Mouse (Mus musculus): ENCODE results near the gene Galnt16.

The Galnt16 gene

DNA sequence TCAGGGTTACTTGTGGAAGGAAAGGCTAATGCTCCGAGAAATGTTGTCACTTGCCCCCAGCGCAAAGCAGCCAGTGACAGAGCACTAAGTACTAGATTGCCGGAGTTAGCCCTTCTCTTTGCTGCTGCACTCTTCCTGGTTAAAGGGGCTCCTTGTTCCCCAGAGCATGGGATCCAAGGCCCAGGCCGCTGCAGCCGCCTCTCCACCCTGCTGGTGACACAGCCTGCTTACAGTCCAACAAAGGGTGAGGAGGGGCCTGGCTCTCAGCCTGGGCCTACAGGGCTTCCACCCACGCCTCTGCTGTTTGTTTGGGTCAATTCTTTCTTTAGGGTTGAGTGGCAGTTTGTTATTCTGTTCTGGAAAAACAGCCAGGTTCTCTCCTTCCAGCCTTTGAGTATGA is 80.7 kb downstream of the Galnt16 start:
- DNase-seq (ENCODE audit: low spot score): no peak

DNA sequence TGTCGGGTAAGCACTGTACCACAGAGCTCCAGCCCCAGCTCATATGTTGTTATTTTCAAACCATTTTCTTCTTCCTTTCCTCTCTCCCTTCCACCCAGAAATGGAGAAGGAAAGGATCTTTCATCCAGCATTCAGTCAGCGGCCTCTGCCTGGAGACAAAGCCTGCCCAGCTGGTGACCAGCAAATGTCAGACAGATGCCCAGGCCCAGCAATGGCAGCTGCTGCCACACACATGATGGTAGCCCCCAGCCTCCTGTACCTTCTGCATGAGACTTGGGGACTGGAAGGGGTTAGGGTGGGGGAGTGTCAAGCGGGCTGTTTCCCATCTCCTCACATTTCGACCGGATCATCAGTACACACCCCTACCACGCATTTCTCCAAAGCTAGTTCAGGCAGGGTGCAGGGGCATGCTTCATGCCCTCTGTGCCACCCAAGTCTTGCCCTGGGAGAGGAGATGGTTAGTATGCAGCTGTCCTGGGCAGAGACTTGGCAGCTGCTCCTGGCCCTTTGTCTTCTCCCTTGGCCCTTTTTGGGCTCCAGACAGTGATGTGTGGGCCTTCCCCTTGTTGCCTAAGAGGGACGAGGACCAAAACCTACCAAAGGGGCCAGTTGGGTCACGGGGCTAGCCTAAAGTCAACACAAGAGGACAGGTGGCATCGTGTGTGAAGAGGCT is 83.7 kb downstream of the Galnt16 start:
- no peak for DNase-seq (ENCODE audit: low spot score)

DNA sequence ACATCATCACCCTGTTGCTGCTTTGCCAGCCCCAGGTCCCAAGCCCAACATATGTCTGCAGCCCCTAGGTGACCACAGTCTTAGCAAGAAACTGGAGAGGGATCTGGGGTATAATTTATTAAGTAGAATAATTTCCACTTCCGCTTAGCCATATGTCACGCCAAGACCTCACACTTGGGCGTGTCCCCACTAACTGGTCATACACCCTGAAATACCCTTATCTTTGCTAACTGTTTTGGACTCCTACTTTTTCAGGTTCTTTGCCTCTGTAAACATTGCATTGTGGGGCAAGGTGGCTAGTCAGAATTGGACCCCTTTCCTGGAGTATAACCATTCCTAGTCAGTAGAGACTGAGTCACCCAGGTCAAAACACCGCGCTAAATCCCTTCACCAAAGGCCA is 84.4 kb downstream of the Galnt16 start:
- no peak for DNase-seq (ENCODE audit: low spot score)

DNA sequence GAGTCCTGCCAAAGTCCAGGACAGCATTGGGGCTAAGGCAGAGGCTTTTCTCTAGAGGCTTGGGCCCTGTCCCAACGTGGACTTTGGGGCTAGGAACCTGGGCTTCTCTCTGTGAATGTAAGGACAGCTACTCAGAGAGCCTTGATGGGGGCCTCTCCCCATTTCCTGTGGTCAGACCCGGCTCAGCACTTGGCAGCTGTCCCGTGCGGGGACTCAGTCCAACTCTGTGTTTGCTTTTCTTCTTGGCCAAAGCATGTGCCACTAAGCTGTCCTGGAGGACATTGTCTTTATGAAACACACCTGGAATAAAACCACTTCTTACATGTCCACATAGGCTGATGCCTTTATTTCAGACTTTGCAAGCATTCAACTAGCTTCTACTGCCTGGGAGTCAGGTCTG is 85.5 kb downstream of the Galnt16 start:
- DNase-seq (ENCODE audit: low spot score): no peak

DNA sequence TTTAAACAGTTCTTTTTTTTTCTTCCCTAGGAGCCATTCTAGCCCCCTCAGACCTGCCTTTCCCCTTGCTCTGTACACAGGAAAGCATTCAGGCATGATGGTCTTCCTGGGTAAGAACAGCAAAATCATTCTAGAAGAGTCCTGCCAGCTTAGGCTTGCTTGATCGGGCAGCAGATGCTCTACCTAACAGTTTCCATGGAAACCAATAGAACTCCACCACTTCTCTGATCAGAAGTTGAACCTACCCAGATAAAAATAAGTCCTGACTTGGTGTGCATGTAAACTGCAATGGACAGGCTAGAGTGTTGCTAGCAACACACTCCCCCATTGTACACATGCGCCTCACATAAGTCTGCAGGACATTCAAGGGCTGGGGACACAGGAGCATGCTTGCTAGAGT is 86.1 kb downstream of the Galnt16 start:
- no peak for DNase-seq (ENCODE audit: low spot score)

DNA sequence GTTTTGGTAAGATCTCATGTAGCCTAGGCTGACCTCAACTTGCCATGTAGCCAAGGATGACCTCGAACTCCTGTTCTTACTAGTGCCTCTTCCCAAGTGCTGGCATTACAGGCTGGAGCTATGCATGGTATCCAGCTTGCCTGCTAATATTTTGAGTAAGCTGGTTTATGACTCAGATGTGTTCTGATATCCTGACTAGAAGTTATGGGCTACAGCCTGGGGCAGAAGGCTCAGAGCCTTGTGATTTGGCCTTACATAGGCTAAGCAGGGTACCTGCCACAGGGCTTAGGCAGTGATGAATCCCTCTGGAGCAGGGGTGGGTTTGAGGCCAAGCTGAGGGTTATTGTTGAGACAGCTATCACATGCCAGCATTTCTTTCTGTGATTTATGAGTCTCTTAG is 90.5 kb downstream of the Galnt16 start:
- no peak for DNase-seq (ENCODE audit: low spot score)

DNA sequence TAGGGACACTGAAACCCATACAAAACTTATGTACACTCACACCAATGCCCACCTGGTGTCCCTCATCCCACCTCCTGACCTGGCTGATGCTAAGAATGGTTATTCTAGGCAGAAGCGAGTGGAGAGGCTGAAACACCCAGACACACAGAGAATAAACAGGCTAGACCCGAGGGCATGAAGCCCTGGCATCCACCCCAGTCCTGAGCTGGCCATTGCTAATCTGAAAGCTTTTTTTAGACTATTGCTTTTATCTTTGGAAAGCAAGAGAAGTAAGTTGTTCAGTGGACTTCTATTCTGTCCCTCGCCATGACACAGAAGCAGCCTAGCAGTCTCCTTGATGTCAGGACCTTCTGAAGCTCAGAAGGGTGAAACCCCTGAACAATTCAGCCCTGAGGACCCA is 91.9 kb downstream of the Galnt16 start:
- DNase-seq (ENCODE audit: low spot score): no peak

DNA sequence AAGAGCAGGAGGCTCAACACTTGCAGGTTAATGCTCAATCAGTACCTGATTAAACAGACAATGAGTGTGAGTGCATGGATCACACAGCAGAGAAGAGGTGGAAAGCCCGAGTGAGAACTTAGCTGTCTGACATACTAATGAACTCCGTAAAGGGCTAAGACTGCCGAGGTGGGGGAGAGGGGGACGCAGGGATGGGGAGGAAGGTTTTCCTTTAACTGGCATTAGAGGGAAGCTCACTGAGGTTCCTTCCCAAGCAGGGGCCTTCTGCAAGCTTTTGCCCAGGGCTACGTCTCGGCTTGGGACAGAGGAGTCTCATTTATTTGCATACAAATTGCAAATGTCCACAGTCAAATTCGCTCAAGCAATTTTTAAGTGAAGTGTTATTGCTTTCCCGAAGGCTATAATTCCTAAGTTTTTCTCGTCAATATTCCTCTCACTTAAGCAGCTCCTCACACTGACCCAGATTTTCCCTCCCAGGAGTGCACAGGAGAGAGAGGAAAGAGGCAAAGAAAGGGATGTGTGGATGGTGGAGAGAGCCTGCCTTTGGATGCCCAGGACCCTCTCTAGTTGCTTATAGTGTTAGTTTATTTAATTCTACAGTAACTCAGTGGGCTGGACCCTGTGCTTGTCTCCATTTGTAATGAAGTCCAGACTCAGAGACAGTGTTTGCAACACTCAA is 94.2 kb downstream of the Galnt16 start:
- DNase-seq (ENCODE audit: low spot score): no peak

DNA sequence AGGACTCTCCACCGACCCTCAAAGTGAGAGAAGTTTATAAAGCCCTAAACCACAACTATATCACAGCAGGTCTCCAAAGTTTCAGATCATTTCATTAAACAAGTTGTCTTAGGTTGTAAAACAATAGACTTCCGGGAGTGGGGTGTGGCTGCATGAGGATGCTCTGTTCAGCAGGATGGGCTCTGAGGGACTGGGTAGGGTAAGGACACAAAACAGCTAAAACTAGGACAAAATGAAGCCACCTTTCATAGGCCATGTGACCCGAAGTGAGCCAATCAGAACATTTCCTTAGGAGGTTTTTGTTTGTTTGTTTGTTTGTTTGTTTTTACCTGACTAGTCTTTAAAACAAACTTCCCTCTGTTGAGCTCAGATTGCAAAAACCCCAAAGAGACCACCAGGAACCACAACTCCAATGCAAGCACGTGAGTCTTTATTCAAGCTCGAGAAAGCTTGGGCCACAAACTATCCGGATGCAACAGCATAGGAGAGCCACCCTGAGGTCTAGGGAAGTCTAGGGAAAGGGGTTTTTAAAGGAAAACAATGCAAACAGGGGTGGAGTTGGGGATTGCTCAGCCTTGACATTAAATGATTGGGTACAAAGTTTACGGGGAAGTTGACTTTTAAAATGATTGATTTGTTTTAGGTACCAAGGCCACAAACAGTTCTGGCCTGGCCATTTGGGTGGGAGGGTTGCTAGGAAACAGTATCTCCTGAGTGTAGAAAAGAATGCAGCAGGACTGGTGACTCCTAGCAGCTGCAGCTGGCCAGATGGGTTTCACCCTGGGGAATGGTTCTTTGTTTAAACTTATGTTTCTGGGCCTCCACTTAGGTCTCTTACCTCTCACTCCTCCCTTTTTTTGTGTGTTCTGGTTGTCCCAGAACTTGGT is 97.5 kb downstream of the Galnt16 start:
- DNase-seq (ENCODE audit: low spot score): no peak

DNA sequence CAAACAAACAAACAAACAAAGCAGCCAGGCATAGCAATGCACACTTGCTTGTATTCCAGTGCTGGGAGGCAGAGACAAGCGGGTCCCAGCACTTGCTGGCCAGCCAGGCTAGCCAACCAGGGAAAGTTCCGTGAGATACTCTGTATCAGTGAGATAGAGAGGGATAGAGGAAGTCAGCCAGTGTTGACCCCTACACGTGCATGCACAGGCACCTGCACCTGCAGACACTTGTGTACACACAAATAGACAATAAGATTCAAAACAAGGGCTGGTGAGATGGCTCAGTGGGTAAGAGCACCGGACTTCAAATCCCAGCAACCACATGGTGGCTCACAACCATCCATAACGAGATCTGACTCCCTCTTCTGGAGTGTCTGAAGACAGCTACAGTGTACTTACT is 102.4 kb downstream of the Galnt16 start:
- peak; percentile 75 for DNase-seq (ENCODE audit: low spot score)

DNA sequence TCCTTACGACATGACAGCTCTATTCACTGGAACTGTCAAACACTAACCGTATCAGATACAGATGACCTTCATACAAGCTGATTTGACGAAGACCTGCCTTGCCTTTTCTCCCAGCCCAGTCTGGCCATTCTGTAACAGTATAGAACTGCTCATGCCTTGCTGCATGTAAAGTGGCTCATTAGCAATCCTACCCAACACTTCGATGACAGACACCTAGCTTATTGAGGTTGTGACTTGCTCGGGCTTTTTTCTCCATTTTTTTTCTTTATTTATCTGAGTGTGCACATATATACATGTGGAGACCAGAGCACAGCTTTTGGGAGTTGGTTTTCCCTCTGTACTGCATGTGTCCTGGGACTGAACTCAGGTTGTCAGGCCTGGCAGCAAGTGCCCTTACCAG is 113.7 kb downstream of the Galnt16 start:
- DNase-seq (ENCODE audit: low spot score): no peak

DNA sequence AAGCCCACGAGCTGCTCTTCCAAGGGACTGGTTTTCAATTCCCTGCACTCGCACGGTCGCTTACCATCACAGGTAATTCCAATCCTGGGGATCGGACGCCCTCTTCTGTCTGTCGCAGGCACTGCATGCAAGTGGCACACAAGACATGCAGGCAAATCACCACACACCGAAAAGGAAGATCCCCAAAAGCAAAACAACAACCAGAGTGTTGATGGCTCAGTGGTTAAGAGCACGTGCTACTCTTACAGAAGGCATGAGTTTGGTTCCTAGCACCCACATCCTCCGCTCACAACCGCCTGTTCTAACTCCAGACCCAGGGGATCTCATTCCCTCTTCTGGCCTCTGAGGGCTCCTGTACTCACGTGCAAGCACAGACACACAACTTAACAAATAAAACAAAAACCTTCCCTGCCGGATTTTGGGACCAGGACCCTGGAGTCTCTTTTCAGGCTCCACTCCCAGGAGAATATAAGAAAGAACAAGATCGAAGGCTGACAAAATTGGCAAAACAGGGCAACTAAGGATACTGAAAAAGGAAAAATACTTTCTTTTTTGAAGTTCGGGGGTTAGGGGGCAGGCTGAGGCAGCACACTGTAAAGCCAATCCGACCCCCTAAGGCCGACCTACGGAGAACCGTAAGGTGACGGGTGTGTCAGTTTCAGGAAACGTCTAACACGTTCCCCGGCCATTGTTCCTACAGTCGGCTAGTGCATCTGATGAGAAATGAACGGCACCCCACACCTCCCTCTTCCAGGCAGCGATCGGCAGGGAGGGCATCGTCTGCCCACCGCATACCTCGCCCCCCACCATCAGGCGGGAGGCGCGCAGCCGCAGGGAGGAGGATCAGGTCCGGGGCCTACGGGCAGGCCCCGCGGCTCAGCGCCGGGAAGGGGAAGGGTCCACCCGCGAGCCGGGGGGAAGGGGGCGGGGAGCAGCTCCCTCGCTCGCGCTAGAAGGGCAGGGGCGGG is 124.9 kb downstream of the Galnt16 start:
- peak; percentile 64 for DNase-seq (ENCODE audit: low spot score)

DNA sequence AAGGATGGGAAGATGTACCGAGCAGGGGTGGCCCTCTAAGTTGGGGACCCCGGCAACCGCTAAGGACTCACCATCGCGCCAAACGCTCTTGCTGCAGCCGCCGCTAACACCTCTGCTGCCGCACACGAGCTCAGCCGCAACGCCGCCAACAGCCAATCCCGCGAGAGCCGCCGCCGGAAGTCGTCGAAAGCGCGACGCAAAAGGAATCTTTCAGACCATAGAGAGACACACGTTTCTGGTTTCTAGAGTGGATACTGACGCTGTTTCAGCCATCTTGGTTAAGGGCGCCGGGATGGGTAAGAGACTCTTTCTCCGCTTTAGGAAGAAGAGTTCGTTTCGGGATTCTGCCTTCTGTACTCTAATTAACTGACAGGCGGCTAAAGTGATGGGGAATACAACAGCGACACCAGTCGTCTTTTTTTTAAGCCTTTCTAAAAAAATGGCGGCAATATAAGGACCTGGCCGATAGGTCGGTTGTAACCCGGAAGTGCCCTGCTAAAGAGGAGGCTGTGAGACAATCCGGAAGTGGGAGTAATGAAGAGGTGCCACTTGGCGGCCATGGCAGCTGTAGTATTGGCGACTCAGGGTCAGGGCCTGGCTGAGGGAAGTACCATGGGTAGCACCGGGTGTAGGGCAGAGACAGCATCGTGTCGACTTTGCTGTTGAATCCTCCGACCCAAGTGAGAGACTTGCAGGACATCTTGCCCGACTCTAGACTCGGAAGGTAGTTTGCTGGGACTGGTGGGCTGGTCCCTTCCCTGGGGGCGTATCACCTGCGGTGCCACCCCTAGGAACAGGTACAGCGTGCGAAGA is 125.8 kb downstream of the Galnt16 start, which contains the start of the genes Slc39a9 and Erh:
TSS of gene Slc39a9 (plus strand) at position 191 of the 813 bp plus-strand sequence.
TSS of gene Erh (minus strand) at position 649 of the 813 bp plus-strand sequence.
- DNase-seq (ENCODE audit: low spot score): peak; percentile 95

DNA sequence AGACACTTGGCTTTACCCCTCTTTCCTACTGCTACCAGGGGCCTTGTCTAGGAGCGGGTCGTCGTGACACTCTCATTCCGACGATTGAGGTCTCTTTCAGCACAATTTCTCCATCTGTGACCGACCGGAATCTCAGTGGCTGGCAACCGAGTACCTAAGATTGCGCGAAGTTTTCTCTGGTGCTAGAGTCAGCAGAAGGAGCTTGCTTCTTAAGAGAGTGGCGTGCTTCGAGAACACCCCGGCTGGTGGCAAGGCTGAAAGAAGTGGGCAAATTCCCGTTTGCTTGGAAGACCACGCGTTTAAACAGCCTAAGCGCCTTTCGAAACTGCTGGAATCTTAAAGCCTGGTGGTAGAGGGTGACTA is 126.4 kb downstream of the Galnt16 start:
- no peak for DNase-seq (ENCODE audit: low spot score)

DNA sequence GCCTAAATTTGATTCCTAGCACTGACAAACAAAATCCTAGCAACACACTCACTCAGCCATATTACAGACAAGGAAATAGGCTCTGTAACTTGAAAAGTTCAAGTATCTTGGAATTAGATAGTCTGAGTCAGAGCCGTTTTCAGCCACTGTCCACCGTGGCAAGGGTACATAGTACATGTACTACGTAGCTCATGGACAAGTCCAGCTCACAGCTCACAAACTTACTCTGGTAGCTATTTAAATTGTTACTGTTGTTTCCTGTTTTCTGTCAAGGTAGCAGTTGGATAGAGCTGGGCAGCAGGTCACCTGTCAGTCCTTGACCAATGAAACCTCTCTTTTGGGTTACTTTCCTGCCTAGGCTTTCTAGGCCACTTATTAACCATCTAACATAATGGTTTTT is 128.3 kb downstream of the Galnt16 start:
- DNase-seq (ENCODE audit: low spot score): no peak

DNA sequence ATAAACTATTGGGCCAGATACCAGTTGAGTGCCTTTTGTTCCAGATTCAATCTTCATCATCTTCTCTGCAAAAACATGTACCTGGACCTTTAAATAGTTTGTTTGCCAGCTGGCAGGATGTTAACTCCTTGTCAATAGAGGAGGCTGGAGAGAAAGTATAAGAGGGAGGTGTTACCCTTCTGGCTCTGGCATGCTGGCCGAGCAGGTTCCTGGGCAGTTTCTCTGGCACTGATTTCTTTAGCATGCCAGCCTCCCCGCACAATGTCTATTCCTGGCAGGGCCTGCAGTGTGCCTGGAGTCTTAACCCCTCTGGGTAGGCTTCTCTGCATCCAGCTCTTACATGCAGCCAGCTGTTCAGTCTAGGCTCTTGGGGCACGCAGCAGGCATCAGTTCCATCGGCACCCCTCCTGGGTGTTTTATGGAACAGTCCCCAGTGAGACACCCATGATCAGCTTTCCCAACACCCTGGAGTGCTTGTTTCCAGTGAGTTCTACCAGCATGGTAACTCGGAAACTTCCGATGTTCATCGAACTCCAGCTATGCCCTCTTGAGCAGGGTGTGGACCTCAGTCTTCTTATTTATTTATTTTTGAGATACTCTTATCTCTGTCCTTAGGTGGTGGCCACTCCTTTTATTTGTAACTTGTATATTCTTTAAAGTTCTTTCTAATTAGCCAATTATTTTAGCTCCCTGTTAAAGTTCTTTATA is 136.0 kb downstream of the Galnt16 start:
- DNase-seq (ENCODE audit: low spot score): no peak

DNA sequence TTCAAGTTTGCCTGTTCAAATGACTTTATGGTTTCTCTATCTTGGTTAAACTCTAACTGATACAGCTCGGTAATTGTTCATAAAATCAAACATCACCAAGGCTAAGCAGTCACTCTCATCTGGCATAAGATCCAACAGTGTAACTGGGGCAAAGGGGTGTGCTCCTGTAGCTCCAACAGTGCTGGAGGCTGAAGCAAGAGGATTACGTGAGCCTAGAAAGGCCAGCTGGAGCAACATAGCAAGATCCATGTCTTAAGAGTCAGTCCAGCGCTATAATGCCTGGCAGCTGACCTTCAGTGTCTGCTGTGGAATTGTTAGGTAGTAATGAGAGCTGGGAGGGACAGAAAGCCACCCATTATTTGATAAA is 136.6 kb downstream of the Galnt16 start:
- DNase-seq (ENCODE audit: low spot score): no peak

DNA sequence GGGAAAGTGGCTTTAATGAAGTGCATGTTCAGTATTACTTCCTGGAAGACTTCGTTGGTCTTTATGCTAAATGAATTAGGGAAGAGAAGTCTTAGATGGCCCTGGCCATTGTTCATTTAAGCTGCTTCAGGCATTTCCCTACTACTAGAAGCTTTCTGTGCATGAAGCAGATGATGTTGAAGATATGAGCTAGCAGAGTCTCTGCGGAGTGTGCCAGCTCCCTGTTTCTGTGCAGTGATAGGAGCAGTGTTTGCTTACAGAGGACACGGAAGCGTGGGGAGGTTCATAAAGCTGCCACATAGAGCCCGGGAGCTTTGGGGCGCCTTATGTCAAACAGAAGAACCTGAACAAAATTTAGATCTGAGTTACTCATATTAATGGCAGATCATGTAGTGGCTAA is 140.6 kb downstream of the Galnt16 start:
- no peak for DNase-seq (ENCODE audit: low spot score)

DNA sequence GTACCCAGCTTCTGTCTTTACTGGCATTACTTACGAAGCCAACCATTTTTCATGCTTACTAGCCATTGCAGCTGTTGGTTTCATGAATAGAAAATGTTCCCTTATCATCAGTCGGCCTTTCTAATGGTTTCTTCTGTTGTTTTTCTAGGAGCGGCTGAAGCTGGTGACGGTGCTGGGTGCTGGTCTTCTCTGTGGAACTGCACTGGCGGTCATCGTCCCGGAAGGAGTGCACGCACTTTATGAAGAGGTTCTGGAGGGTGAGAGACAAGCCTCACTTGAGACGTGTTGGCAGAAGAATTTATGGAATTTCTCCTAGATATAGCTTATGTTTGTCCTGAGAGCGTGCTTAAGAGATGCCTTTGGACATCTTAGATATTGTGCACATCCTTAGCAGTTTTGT is 144.2 kb downstream of the Galnt16 start:
- no peak for DNase-seq (ENCODE audit: low spot score)

DNA sequence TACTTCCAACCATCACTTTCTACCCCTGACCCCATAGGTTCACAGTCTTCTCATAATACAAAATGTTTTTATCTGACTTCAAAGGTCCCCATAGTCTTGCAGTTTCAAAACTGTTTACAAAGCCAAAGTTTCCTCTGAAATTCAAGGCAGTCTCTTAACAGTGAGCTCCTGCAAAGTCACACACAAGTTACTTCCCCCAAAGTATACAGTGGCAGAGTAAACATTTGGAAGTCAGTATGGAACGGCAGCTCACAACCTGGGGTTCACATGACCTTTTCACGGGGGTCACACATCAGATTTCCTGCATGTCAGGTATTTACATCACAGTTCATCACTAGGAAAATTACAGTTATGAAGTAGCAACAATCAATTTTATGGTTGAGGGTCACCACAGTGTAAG is 145.9 kb downstream of the Galnt16 start:
- no peak for DNase-seq (ENCODE audit: low spot score)
